Mouse (Mus musculus) lung, postnatal 0 days (tissue): ENCODE measurements around the gene Pcid2. TPM values are rescaled to one million over a fixed set of nuclear protein-coding genes. Genes with fewer than 3 reads are reported as not detected.

Experiments
- ATAC-seq: fragments of 200-750 bp; cut with Nextera tagmentation; 2 replicates; pipeline ENCODE4 v1.8.0; 2017; ENCODE audit warnings: moderate library complexity
- DNase-seq: peaks from one replicate; pipeline ENCODE4 v3.0.0-alpha.2; 2016; ENCODE audit warnings: low spot score
- H3K27ac ChIP-seq: fragments of 300-500 bp; sonication (generic); 2 replicates; pipeline ENCODE4 v1.5.1; 2014; ENCODE audit warnings: antibody characterized with exemption, mild to moderate bottlenecking, low read length, mixed read lengths
- H3K27me3 ChIP-seq: fragments of 300-500 bp; sonication (generic); replicated peaks from 2 replicates; pipeline ENCODE4 v1.6.1; 2014; ENCODE audit warnings: low read length, mixed read lengths; ENCODE audit not compliant: insufficient read depth
- H3K36me3 ChIP-seq: fragments of 300-500 bp; sonication (generic); 2 replicates; pipeline ENCODE4 v1.6.1; 2014; ENCODE audit warnings: low read length, mixed read lengths; ENCODE audit not compliant: insufficient read depth
- H3K4me1 ChIP-seq: fragments of 300-500 bp; sonication (generic); 2 replicates; pipeline ENCODE4 v1.6.1; 2014; ENCODE audit warnings: antibody characterized with exemption, low read depth, low read length, mixed read lengths; ENCODE audit not compliant: insufficient read depth
- H3K4me2 ChIP-seq: fragments of 300-500 bp; sonication (generic); replicated peaks from 2 replicates; pipeline ENCODE4 v1.6.1; 2014; ENCODE audit warnings: low read depth, mild to moderate bottlenecking, low read length, moderate library complexity, mixed read lengths
- H3K4me3 ChIP-seq: fragments of 300-500 bp; sonication (generic); 2 replicates; pipeline ENCODE4 v1.5.1; 2014; ENCODE audit warnings: low read depth, low read length
- H3K9ac ChIP-seq: fragments of 300-500 bp; sonication (generic); replicated peaks from 2 replicates; pipeline ENCODE4 v1.6.1; 2014; ENCODE audit warnings: low read depth, mild to moderate bottlenecking
- H3K9me3 ChIP-seq: fragments of 300-500 bp; sonication (generic); 2 replicates; pipeline ENCODE4 v1.6.1; 2016; ENCODE audit warnings: low read length, mixed read lengths
- CTCF ChIP-seq: IDR thresholded peaks from 2 replicates; pipeline ENCODE4 v1.5.1; 2016; ENCODE audit warnings: antibody characterized with exemption, mild to moderate bottlenecking
- EP300 ChIP-seq: IDR thresholded peaks from 2 replicates; pipeline ENCODE4 v1.6.1; 2016; ENCODE audit warnings: antibody characterized with exemption, mild to moderate bottlenecking, control low read depth
- WGBS: fragments of 180-500 bp; shearing (Covaris S2); extraction: QIAGEN DNeasy Blood & Tissue Kit; methylation state at CpG from one replicate; pipeline ENCODE4 v1.1.7; 2014; 5-methylcytosine and 5-hydroxymethylcytosine counted together
- polyA plus RNA-seq: library from polyadenylated mRNA; unstranded; fragments of >200 nt; fragmentation: Nextera tagmentation; extraction: Ambion mirVana; gene quantifications from 2 replicates; pipeline ENCODE4 v1.2.1, GENCODE M21; 2015

The Pcid2 gene
- polyA plus RNA-seq, result 17.5 and 18.0 TPM in 2 replicates

DNA sequence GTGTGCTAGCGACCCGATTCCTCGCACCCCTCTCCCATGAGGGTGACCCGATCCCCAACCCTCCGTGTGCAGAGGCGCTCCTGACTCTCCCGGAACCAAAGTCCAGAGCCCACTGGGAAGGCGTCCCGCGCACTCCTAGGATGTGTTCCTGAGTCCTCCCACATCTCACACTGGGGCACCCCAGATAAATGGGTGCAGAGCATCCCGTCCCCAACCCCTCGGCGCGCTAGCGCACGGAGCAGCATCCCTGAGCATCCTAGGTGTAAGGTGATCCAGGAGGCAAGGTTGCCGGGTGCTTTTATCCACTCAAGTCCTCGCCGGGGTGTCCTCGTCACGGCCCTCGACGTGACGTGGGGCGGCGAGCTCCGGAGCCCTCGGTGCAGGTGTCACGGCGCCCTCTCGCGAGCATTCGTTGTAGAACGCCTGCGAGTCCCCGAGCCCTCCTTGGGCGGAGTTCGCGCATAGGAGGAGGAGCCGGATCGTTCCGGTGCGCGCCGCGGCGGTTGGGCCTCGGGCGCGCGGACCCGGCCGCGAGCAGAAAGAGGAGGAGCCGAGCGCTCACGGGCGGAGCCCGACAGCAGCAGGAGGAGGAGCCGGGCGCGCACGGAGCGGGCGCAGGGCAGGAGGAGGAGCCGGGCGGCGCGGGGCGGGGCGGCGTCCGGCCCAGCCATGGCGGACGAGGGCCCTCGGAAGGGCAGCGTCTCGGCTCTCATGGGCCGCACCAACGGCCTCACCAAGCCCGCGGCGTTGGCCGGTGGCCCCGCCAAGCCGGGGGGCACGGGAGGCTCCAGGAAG lies at the start of gene Pcid2, which contains the start of gene Cul4a:
TSS of gene Pcid2 (minus strand) at position 373 of the 795 bp plus-strand sequence.
TSS of gene Cul4a (plus strand) at position 535 of the 795 bp plus-strand sequence.
- Histone ChIP-seq H3K27ac (peak within 1 kb of the TSS; percentile 95), H3K9me3 (no peaks in the 10 kb centered on the region), H3K4me3 (peak within 1 kb of the TSS; percentile 95), H3K4me1 (peaks cover 4% of the 10 kb centered on the region; the same call in 1 of the 2 replicates), H3K27me3 (no peaks in the 10 kb centered on the region), H3K36me3 (no peaks in the 10 kb centered on the region; the same call in 1 of the 2 replicates), H3K9ac (peak within 1 kb of the TSS; percentile 98), H3K4me2 (peak within 1 kb of the TSS; percentile 63)
- ATAC-seq (peak; percentile 96), DNase-seq (peak; percentile 99)
- TF ChIP-seq CTCF, result peak; percentile 80
- TF ChIP-seq EP300, result no peak; the same call in 1 of the 2 replicates
- 2% methylated on average over 74 of the region's 87 CpGs for WGBS

DNA sequence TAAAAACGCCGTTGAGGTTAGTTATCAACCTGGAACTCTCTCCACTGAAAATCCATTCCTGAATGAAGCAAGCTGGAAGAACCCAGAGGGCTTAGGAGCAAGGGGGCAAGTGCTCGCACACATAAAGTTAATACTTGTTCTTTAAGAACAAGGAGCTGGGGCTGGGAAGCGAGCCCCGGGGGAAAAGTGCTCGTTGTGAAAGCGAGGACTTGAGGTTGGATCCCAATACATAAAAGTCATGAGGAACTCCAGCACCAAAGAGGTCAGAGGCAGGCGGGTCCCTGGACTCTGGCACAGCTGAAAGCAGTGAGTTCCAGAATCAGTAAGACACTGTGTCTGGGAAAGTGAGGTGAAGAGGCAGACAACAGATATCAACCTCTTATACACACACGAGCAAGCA lies 48.8 kb upstream of the Pcid2 start:
- Histone ChIP-seq H3K9ac (no peak overlapping the region), H3K27me3 (no peaks in the 10 kb centered on the region), H3K9me3 (no peaks in the 10 kb centered on the region), H3K27ac (no peak overlapping the region), H3K4me2 (no peak overlapping the region), H3K4me1 (peaks cover 3% of the 10 kb centered on the region; the same call in 1 of the 2 replicates), H3K4me3 (no peak overlapping the region), H3K36me3 (peaks cover 2% of the 10 kb centered on the region)
- DNase-seq (no peak), ATAC-seq (no peak)
- TF ChIP-seq EP300 (no peak), CTCF (no peak)
- WGBS, result 76% methylated on average over 9 of the region's 9 CpGs

DNA sequence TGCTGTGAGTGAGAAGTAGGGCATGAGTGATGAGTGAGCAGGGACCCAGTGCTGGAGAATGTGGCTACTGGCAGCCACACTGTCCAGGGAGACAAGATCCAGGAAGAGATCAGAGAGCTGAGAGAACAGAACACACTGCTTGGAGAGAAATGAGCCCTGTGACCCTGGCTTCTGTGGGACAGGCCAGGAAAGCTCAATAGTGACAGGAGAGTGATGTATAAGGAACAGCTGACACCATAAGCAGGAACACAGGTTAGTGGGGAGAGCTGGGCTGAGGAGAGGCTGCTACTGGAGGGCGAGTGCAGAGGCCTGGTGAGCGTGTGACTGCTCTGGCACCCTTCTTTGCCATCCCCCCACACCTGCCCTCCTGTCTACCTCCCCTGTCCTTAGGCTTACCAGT lies 45.7 kb upstream of the Pcid2 start:
- Histone ChIP-seq H3K9ac (no peak overlapping the region), H3K27ac (no peak overlapping the region), H3K4me3 (no peak overlapping the region), H3K4me2 (no peak overlapping the region), H3K9me3 (no peaks in the 10 kb centered on the region), H3K36me3 (peaks cover 10% of the 10 kb centered on the region), H3K4me1 (no peaks in the 10 kb centered on the region), H3K27me3 (no peaks in the 10 kb centered on the region)
- ATAC-seq (no peak), DNase-seq (no peak)
- WGBS, result 86% methylated on average over 2 of the region's 2 CpGs
- TF ChIP-seq CTCF (no peak), EP300 (no peak)

DNA sequence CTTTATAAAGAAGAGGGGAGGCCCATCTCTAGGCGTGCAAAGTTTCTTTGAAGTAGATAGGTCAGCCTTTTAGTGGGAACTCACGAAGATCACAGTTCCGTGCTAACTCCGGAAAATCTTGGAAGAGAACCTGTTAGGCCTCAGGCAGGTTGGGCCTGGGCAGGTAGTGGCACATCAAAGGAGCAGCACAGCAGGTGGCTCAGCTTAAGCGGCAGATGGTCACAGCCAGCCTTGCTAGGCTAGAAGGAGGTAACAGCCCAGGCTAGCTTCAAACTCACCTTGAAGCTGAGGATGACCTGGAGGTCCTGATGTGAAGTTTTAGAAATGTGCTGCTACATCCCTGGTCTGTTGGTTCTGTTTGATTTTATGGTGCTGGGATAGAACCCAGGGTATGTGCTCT lies 44.6 kb upstream of the Pcid2 start:
- Histone ChIP-seq H3K27me3 (no peaks in the 10 kb centered on the region), H3K27ac (no peak overlapping the region), H3K4me2 (no peak overlapping the region), H3K36me3 (peaks cover 17% of the 10 kb centered on the region), H3K4me1 (no peaks in the 10 kb centered on the region), H3K4me3 (no peak overlapping the region), H3K9me3 (no peaks in the 10 kb centered on the region), H3K9ac (no peak overlapping the region)
- ATAC-seq (no peak), DNase-seq (no peak)
- 56% methylated on average over 5 of the region's 5 CpGs for WGBS
- no peak for TF ChIP-seq EP300
- no peak for TF ChIP-seq CTCF

DNA sequence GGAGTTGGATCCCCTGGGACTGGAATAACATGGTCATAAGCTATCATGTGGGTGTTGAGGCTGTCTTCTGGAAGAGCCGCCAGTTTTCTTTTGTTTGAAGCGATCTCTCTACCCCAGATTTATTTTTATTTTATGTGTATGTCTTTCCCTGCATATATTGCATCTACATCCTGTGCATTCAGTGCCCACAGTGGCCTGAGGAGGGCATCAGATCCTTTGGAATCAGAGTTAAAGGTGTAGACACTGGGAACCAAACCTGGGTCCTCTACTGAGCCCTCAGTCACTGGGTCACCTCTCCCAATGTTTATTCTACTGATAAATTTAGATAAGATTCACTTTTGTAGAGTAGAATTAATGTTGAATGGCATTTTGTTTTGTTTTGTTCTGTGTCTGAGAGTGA lies 44.0 kb upstream of the Pcid2 start:
- 92% methylated on average over 2 of the region's 2 CpGs for WGBS
- ATAC-seq (no peak), DNase-seq (no peak)
- Histone ChIP-seq H3K27me3 (no peaks in the 10 kb centered on the region), H3K4me1 (no peaks in the 10 kb centered on the region), H3K36me3 (peaks cover 23% of the 10 kb centered on the region), H3K4me2 (no peak overlapping the region), H3K9me3 (no peaks in the 10 kb centered on the region), H3K9ac (no peak overlapping the region), H3K4me3 (no peak overlapping the region), H3K27ac (no peak overlapping the region)
- TF ChIP-seq CTCF (peak; percentile 30), EP300 (no peak)

DNA sequence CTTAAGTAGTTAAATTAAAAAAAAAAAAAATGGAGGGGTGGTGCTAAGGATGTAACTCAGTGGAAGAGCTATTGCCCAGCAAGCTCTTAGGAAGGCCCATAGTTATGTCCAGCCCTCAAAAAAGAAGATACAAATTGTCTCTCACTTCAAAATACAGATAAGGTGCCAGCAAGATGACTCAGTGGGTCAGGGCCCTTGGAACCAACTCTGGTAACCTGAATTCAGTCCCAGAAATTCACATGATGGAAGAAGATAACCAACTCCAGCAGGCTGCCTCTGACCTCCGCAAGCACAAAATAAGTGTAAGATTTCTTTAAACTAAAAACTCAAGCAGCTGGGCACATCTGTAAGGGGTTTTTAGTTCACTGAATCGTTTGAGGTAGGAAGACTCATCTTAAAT lies 43.2 kb upstream of the Pcid2 start:
- peaks cover 28% of the 10 kb centered on the region for H3K36me3 ChIP-seq
- no peaks in the 10 kb centered on the region for H3K27me3 ChIP-seq
- WGBS, result 87% methylated on average over 2 of the region's 2 CpGs

More for the DNA sequence above, 43.2 kb upstream of the Pcid2 start:
- TF ChIP-seq EP300 (no peak), CTCF (no peak)
- H3K27ac ChIP-seq, result no peak overlapping the region
- ATAC-seq (no peak), DNase-seq (no peak)
- no peak overlapping the region for H3K4me2 ChIP-seq
- no peak overlapping the region for H3K9ac ChIP-seq
- H3K9me3 ChIP-seq, result no peaks in the 10 kb centered on the region
- H3K4me3 ChIP-seq, result no peak overlapping the region
- H3K4me1 ChIP-seq, result no peaks in the 10 kb centered on the region
